Mouse (Mus musculus) heart, postnatal 36 days (tissue): ENCODE data around the gene Gucy2e. TPM values are rescaled to one million over a fixed set of nuclear protein-coding genes. Genes with fewer than 3 reads are reported as not detected.

ENCODE experiments used
- DNase-seq, 2 experiments: peaks; one replicate each; pipeline ENCODE4 v3.0.0; 2021 to 2022
- intact Hi-C: fragments of 180-260 bp; cut with DNase I; formaldehyde crosslinking; loops from one replicate; pipeline ENCODE4 v1.15.1; 2025
- total RNA-seq, 2 experiments: library from RNA; stranded (reverse); gene quantifications; 2 replicates each; pipeline ENCODE4 v1.2.3; 2021

The Gucy2e gene
- total RNA-seq, 2 experiments from 2014 or later, result 1.5 to 1.7 TPM

DNA sequence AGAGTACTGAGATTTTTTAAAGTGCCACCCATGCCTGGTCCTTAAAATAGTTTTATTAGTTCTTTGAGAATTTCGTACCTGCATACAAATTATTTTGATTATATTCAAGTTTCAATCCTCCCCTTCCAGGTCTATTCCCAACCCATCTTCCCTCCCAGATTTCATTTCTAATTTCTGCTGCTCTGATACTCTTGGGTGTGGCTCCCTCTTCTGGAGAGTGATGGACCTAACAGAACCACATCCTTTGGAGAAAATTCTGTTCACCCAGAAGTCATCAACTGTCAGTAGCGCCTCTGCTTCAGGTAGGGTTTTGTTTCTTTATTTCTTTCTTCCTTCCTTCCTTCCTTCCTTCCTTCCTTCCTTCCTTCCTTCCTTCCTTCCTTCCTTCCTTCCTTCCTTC is 8.1 kb upstream of the Gucy2e start:
- peak in 1 of 2 experiments; percentile 29 for DNase-seq
- intact Hi-C loops, result loop anchor here (1.0 to 5.0 kb wide), 3 partner anchors 52 to 183 kb away; partner anchors contain the start of gene Aloxe3

DNA sequence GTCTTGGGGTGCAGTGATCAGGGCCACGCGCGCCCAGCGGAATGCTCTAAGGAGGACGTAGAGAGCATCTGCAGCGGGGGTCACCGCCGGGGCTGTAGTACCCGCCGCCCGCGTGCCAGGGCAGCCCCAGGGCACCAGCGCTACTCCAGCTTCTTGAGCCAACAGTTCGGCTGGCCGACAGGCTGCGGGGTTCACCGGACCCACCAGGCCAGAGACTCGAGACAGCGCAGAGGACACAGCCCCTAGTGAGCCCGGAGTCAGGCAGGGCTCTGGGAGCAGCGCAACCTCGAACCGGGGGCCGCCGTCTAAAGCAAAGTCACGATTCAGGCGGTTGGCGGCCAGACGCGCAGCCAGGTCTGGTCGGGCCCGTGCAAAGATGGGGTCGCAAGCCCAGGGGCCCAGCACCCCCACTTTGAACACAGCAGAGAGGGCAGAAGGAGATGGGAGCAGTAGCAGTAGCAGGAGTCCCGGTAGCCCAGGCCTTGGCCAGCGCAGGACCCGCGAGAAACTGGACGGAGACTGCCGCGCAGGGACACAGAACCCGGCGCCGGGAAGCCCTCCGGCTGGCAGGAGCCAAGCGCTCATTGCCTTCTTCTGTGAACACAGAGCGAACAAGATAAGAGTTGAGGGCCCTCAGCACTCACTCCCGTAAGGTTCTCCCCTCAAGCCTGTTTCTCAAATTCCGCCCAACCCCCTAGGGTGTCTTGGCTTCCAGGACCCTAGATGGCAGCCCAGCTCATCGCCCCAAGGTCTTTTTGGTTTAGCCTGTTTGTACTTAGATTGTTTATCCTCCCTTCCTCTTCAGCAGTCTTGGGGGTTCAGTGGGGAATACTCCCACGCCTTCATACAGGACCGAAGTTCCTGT is 543 bp downstream of the Gucy2e start:
- intact Hi-C loops, result no loop called here

DNA sequence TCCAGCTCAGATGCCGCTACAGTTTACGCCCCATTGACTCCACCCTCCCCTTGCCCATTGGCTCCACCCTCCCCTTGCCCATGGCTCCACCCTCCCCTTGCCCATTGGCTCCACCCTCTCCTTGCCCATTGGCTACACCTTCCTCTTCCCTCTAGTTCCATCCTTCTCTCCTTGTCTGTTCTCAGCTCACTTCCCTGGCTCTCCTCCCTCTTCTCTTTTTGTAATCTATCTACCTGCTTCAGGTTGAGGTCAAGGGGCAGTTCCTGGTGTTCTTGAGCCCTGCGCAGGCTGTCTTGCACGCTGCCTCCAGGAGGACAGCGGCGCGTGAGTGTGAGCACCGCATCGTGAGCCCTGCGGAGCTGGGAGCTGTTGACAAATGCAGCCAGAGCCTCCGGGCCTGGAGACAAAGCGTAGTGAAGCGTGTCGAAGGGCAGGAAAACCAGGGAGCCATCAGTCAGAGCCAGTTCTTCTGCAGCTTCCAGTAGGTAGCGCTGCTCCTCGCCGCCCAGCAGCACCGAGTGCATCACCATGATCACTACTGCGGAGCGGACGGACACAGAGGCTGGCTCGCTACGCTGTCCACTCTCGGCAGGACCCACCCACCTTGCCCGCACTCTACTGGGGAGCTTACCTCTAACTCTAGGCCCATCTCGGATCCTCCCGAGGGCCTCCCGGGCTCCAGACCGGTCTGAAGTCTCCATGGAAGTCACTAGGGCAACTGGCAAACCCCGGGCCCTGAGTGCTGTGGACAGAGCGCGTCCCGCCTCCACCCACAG is 1.4 kb downstream of the Gucy2e start:
- intact Hi-C loops, result no loop called here
- DNase-seq, result peak; percentile 29 to 41

More for the DNA sequence above, 543 bp downstream of the Gucy2e start:
- DNase-seq, result no peak

DNA sequence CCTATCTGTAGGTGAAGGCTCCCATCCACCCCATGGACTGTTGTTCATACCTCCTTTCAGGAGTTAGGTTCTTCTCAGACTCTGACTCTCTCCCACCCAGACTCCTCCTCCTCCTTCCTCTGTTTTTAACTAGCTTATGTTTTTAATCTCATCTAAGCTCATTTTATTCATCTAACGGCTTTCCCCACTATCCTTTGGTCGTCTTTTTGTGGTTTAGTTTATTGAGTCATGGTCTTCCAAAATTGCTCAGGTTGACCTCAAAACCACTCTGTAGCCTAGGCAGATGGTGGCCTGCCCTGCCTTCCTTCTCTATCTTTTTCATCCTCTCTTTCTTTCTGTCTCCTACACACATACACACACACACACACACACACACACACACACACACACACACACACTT is 3.7 kb downstream of the Gucy2e start:
- intact Hi-C loops, result no loop called here
- no peak for DNase-seq

DNA sequence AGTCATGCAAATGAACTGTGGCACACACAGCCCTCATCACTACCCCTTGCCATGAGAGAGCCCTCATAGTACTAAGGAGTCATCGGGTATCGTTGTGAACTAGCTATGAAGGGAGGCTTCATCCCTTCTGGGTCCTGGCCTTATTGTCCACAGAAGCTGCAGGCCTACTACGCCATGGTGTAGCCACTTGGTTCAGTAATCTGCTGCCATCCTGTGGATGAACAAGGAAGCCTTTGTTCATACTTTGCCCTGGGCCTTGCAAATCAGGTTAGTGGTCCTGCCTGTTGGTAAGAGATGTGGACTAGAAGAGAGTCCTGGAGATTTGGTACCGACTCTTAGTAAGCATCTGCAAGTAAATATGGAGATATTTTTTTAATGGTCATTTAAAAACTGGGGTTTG is 6.4 kb downstream of the Gucy2e start:
- DNase-seq, result no peak
- intact Hi-C loops, result no loop called here

DNA sequence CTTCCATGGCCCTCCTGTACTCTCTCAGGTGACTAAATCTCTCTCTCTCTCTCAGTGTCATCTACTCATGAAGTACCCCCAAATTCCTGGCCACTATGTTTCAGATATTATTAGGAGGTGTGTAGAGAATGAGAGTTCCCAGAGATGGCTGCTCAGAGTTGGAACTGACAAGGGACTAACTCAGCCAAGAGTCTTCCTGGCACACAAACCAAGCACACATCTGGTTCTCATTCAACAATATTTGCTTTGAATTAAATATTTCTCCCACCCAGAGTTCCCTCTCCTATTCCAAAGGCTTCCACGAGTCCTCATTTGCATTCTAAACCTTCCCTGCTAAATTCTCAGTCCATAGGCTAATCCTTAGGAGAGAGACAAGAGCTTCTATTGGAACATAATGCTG is 11.1 kb downstream of the Gucy2e start:
- intact Hi-C loops, result no loop called here
- no peak for DNase-seq

DNA sequence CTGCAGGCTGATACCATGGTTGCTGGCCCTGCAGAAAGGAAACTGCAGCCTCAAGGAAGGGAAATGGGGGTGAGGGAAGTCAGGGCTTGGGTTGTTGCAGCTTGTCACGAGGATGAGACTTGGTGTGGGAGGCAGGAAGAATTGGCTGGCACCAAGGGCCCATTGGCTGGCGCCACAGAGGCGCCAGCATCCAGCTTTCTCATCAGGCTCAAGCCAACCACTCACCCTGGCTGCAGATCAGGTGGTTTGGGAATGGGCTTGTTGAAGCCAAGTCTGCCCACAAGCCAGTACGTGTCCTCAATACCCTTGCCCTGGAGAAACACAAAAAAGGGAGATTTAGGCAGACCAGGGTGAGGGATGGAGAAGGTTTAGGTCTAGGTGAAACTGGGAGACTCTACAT is 13.7 kb downstream of the Gucy2e start:
- intact Hi-C loops, result no loop called here
- no peak for DNase-seq

DNA sequence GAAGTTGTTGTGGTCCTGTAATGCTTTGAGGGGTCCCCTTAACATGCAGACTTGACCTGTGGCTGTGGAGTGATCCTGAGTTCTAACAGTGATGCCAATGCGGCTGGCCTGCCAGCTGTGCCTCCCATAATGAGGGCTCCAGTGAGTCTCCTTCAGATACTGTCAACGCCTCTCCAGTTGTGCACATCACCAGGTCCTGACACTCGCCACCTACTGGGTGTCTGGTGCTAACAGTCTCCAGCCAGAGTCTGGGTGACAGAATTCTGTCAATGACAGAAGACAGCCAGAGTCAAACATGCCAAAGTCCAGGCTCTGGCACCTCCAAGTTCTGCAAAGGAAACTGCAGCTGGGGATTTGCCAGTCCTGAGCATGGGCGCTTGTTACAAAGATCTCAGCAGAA is 15.8 kb downstream of the Gucy2e start:
- intact Hi-C loops, result no loop called here
- peak; percentile 20 to 30 for DNase-seq

DNA sequence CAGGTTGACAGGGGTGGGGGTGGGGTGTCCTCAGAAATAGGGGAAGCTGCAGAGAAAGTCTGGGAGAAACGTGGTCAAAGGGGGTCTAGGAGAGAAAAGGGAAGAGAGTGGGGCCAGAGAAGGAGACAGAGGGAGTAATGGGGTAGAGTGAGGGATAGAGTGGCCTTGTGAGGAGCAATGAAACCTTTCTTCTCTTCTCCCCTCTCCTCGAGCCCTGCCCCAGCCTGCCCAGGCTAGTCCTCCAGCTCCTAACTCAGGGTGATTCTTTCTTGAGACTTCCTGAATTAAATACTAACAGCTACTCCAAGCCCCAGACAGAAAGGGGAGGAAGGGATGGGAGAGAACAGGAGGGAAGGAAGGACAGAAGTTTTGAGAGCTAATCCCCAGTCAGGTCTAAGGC is 18.2 kb downstream of the Gucy2e start:
- intact Hi-C loops, result no loop called here
- no peak for DNase-seq

DNA sequence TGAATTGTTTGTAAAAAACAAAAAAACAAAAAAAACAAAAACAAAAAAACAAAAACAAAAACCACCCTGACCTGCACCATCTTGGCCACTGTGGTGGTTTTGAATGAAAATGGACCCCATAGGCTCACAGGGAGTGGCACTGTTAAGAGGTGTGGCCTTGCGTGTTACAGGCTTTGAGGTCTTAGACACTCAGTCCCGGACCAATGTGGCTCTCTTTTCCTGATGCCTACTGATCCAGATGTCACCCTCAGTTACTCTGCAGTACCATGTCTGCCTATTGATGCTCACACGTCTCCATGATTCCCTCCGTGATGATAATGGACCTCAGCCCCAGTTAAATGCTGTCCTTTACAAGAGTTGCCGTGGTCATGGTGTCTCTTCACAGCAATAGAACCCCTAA is 19.4 kb downstream of the Gucy2e start:
- no peak for DNase-seq
- intact Hi-C loops, result no loop called here

DNA sequence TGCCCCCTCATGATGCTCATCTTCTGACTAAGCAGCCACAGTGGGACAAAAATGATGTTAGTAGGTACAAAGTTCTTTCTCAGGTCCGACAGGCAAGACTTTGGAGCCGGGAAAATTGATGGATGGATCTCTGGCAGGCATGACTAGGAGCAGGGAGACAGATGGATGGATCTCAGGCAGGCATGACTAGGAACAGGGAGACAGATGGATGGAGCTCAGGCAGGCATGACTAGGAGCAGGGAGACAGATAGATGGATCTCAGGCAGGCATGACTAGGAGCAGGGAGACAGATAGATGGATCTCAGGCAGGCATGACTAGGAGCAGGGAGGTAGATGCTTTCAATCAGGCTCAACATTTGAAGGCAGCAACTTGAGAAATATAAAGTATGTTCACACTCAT is 25.4 kb downstream of the Gucy2e start:
- DNase-seq, result no peak
- intact Hi-C loops, result no loop called here

DNA sequence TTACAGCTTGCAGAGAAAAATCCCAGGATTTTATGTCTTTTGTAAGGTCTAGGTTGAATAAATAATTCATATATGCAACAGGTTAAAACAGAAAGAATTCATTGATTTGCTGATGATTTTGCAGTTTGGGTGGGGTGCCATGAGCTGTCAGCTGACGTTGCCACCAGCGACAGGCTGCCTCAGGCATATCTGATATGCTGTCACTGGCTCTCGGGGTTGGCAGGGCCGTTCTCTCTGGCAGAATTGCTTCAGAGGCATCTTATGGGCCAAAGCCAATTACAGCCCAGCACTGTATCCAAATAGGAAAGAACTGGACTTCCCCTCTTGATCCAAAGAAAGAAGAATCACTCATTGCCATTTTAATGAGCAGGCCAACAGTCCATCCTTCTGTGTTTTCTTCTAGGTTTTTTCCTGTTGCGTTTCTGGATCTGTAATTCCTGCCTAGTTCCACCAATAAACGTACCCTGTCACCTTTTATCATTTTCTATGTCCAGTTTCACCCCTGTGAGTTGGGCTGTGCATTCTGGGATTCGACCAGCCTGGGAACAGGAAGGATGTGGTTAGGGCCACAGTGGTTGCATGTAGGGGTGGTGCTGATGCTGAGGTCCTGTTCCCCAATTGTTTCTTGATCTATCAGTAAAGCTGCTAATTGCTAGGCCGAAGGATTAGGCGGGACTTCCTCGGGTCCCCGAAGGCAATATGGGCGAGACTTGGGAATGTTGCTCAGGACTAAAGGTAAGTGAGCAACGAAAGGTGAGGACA is 34.2 kb downstream of the Gucy2e start:
- DNase-seq, result no peak
- intact Hi-C loops, result no loop called here

DNA sequence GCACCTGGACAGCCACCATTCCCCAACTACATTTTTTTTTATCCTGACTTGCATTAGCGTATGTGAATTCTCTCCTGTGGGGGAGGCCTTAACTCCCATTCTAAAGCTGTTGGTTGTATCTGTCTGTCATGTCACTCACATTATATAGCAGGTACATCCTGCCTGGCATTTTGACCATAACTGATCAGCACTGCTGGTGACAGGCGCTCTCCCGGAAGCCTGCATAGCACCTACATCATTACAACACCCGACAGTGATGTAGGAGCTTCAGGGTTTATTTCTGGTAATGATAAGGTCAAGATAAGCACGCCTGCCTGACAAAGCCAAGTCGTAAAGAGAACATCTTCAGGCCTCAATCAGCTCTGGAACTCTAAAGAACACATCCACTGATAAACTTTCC is 36.6 kb downstream of the Gucy2e start:
- intact Hi-C loops, result no loop called here
- no peak for DNase-seq

DNA sequence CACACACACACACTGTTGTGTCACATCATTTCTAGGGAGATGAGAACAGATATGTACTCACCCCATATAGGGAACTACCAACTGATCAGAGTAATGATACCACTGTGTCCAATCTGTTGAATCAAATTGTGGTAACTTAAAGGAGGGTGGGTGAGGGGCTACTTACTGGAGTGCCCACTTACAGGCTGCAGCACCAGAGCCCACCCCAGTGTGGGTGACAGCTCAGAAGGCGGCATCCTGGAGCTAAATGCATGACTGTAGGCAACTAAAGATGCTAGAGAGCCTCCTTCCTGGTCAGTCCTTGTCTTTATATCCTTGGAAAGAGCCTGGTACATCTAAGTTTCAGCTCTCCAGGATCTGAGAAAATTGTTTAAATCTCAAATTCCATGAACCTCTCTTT is 37.6 kb downstream of the Gucy2e start:
- intact Hi-C loops, result no loop called here
- DNase-seq, result no peak

DNA sequence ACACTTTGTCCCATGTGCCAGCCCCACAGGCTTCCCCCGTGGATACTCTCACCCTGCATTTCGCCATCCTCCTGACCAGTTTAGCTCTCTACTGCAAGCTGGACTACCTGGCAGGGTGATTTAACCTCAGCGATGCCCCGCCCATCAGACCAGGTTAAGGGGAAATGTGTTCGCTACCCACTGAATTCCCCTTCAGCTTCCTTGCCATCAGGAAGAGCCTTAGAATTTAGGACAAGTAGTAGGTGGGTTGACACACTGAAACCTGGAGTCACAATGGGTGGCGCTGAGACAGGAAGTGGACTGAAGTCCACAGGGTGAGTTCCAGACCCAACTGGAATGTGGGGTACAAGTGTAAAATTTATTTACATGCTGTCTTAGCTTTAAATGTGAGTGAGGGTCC is 39.1 kb downstream of the Gucy2e start, which contains the start of gene Alox8:
Gene Alox8 (minus strand): TSS at position 101 of the 400 bp plus-strand sequence.
- DNase-seq, result no peak
- intact Hi-C loops, result no loop called here

DNA sequence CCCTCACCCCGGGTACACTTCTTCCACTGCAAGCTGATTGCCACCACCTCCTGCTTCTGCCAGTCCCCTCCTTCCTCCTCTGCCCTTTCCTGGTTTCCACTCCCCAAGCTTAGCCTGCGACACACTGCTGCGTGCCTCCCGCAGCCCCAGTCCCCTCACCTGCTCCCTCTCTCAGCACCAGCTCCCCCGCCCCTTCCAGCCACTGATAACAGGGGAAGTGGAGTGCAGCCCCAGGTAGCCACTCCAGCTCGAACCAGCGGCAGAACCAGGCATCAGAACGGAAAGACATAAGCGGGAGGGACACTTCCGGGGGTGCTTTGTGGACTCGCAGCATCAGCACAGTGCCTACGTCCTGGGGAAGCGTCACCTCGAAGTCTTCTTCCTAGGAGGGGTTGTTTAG is 39.6 kb downstream of the Gucy2e start:
- intact Hi-C loops, result no loop called here
- DNase-seq, result no peak

DNA sequence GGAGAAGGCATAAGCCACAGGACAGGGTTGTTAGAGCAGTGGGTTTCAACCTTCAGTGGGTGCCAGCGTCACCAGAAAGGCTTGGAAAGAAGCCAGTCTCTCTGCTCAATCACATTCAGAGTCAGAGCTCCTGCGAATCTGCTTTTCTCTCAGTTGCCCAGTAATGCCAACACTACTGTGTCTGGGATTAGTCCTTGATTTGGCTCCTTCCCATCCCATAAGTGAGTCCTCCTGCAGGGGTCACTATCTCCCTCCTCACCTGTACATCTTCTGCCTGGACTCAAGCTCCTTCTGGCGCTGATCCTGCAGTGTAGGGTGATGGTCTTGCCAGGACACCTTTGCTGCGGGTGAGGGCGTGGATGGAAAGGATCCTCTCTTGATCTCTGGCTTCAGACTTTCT is 40.1 kb downstream of the Gucy2e start:
- DNase-seq, result no peak
- intact Hi-C loops, result no loop called here

DNA sequence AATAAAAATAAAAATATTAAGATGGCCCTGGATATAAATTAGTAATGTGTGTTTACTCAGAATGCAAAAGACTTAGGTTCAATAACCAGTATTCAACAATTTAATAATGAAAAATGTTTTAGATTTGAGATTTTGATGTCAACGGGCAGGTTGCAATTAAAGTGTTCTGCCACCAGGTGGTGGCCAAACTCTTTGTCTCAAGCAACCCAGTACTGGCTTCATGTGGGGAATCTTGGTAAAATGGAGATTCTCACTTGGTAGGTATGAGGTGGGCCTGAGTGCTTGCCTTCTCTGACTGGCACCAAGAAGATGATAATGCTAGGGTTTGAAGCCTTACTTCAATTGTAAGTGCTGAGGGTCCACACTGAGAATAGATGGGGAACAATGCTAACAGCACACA is 44.0 kb downstream of the Gucy2e start:
- intact Hi-C loops, result loop anchor here (1.0 to 5.0 kb wide), 3 partner anchors 51 to 319 kb away; no protein-coding TSS in a partner anchor
- DNase-seq, result peak; percentile 25 to 34

DNA sequence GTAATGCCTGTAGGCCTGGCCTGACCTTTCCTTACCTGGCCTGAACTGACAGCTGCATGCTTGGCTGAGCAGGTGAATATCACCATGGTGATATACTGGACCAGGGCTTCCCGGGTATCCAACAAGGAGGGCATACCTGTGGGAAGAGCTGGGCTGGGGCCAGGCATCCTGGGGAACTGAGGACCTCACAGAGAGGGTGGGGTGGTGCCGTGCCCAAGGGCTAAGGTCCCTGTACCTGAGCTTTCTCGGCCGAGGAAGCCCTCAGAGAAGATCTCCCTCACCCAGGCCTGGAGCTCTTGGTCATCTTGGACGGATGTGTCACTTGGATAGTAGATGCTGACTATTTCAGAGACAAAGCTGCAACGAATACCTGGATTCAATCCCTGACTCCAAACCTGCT is 50.9 kb downstream of the Gucy2e start:
- no peak for DNase-seq
- intact Hi-C loops, result no loop called here

DNA sequence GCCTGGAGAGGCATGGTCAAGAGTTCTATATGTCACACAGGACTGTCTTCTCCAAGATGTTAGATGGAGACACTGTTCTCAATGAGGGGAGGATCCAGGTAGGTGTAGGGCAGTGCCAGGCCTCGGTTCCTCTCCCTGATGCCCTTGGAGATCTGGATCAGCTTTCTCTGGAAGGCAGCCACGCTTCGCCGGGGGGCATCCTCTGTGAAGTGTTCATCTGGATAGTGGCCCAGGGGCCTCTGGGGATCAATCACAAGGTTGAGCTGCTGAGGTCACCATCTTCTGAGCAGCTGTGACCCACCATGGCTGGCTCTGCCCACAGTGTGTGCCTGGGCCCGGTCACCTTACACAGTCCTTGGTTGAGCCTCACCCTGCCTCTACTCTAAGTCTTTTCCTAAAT is 51.8 kb downstream of the Gucy2e start:
- intact Hi-C loops, result no loop called here
- no peak for DNase-seq

DNA sequence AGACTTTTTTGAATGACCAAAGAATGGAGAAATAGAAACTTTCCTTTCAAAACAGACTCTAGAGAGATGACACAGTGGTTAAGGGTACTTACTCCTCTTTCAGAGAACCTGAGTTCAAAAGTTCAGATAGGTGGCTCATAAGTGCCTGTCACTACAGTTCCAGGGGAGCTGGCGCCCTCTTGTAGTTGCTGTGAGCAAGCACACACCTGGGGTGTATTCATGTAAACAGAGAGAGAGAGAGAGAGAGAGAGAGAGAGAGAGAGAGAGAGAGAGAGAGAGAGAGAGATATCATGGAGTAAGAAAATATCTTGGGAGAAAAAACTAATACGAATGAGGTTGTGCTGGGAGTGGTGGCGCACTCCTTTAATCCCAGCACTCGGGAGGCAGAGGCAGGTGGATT is 56.7 kb downstream of the Gucy2e start:
- DNase-seq, result no peak

More for the DNA sequence above, 56.7 kb downstream of the Gucy2e start:
- intact Hi-C loops, result no loop called here
